Comparison of ENCODE assay signal across 9 mouse cellular contexts in genomic region chr8:34326614-34326965, GRCm38 (mm10).
DNase-seq lines count a peak whose midpoint lies in the region; ATAC-seq and TF ChIP-seq lines count a peak whose summit lies in the region.
"Had no signal": no experiment of that assay in that cellular context is flagged by ENCODE, and none has a peak within 500 bp of the region (broad histone marks: within the 10 kb centered on the region; RNA-seq: fewer than 3 reads in every experiment).

No protein-coding gene starts in this region.

- ATAC-seq in heart, embryonic 15.5 days (replicated peaks; ENCODE audit: insufficient number of reproducible peaks, insufficient read depth, low FRiP score, low read depth): no peak
- ATAC-seq: activated CD4-positive, CD25-positive, alpha-beta regulatory T cell, adult 4 months had no signal

- H3K9me3 ChIP-seq in heart, embryonic 15.5 days (replicated peaks): no peaks in the 10 kb centered on the region
- no peaks in the 10 kb centered on the region for H3K9me3 ChIP-seq in hindbrain, embryonic 10.5 days
- no peaks in the 10 kb centered on the region for H3K9me3 ChIP-seq in midbrain, embryonic 10.5 days (replicated peaks)

- no peak overlapping the region for H3K9ac ChIP-seq in heart, embryonic 15.5 days

- peaks cover 15% of the 10 kb centered on the region for H3K27me3 ChIP-seq in heart, embryonic 15.5 days
- H3K27me3 ChIP-seq in hindbrain, embryonic 10.5 days (ENCODE audit: insufficient read depth, poor library complexity, severe bottlenecking): peaks cover 10% of the 10 kb centered on the region; the same call in 1 of the 2 replicates
- peaks cover 38% of the 10 kb centered on the region for H3K27me3 ChIP-seq in midbrain, embryonic 10.5 days (ENCODE audit: low read depth, poor library complexity, severe bottlenecking)

- H3K4me3 ChIP-seq in heart, embryonic 15.5 days: peak overlapping the region; percentile 25
- H3K4me3 ChIP-seq in cortical plate, adult 2 months (ENCODE audit: insufficient read depth, low read length): peak overlapping the region; percentile 3; the same call in 1 of the 2 replicates
- peak overlapping the region; percentile 51 for H3K4me3 ChIP-seq in hindbrain, embryonic 10.5 days
- peak overlapping the region; percentile 56 for H3K4me3 ChIP-seq in midbrain, embryonic 10.5 days

- H3K36me3 ChIP-seq in heart, embryonic 15.5 days: no peaks in the 10 kb centered on the region
- no peaks in the 10 kb centered on the region for H3K36me3 ChIP-seq in hindbrain, embryonic 10.5 days
- H3K36me3 ChIP-seq in midbrain, embryonic 10.5 days: no peaks in the 10 kb centered on the region

- TF ChIP-seq POLR2A in cortical plate, adult 2 months (IDR thresholded peaks at IDR 0.05; ENCODE audit: extremely low read depth, insufficient read depth, low read length): no peak

- 13% methylated on average over 15 of the region's 15 CpGs for WGBS in heart, embryonic 15.5 days
- 5% methylated on average over 15 of the region's 15 CpGs for WGBS in hindbrain, embryonic 10.5 days
- WGBS in midbrain, embryonic 10.5 days: 7% methylated on average over 15 of the region's 15 CpGs

- H3K27ac ChIP-seq in heart, embryonic 15.5 days: no peak overlapping the region
- H3K27ac ChIP-seq in cortical plate, adult 2 months (ENCODE audit: insufficient read depth, low read length): no peak overlapping the region
- peak overlapping the region; percentile 89 for H3K27ac ChIP-seq in hindbrain, embryonic 10.5 days
- peak overlapping the region; percentile 87 for H3K27ac ChIP-seq in midbrain, embryonic 10.5 days (replicated peaks)

- H3K4me1 ChIP-seq in heart, embryonic 15.5 days (replicated peaks): peaks cover 10% of the 10 kb centered on the region
- peaks cover 1% of the 10 kb centered on the region for H3K4me1 ChIP-seq in cortical plate, adult 2 months (ENCODE audit: control insufficient read depth, insufficient read depth, low read length)
- peaks cover 42% of the 10 kb centered on the region for H3K4me1 ChIP-seq in hindbrain, embryonic 10.5 days (replicated peaks)
- peaks cover 40% of the 10 kb centered on the region for H3K4me1 ChIP-seq in midbrain, embryonic 10.5 days

- DNase-seq in heart, adult 18-20 months: no peak
- DNase-seq in hindbrain, embryonic 10.5 days (ENCODE audit: low spot score): no peak
- no peak for DNase-seq in midbrain, embryonic 10.5 days (ENCODE audit: low spot score)
- DNase-seq in gastrocnemius, postnatal 10 days: no peak
- DNase-seq in adrenal gland, adult (ENCODE audit: inconsistent age in 2 of 2, low spot score in 1 of 2): no peak
- no peak for DNase-seq in right cerebral cortex, adult 18-20 months

- H3K4me2 ChIP-seq in heart, embryonic 15.5 days: peak overlapping the region; percentile 60

- TF ChIP-seq CTCF in cortical plate, adult 2 months (IDR thresholded peaks at IDR 0.05; ENCODE audit: extremely low read depth, insufficient read depth, low read length): no peak

Comparison
In these comparisons a context has a peak if more than half of its experiments do, and no peak if none do; other contexts are left out.
1. H3K27ac ChIP-seq: peak in hindbrain, embryonic 10.5 days (single experiment) and midbrain, embryonic 10.5 days (single experiment); none in heart, embryonic 15.5 days (single experiment) and cortical plate, adult 2 months (single experiment).
2. H3K4me3 ChIP-seq: peak in every context shown above with its lines; median percentile 56 in midbrain, embryonic 10.5 days; 51 in hindbrain, embryonic 10.5 days; 25 in heart, embryonic 15.5 days; 3 in cortical plate, adult 2 months.